27 mouse cellular contexts compared by ENCODE assay signal in the genomic region with DNA sequence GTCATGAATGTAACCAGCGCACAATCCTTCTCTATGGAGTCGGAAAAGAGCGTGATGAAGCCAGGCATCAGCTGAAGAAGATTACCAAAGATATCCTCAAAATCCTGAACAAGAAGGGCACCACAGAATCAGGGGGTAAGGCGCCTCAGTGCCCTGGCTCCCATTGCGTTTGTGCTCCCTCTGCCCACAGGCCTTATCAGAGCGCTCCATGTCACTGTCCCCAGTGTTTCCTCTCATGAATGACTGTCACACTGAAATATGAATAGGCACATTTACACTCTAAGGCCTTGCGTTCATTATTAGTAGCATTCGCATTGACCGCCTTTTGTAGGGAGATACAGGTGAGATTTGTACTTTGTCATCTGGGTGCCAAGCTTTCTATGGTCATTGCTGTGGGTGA. TPM values are rescaled to one million over a fixed set of nuclear protein-coding genes. Genes with fewer than 3 reads are reported as not detected.
"Had no signal": no experiment of that assay in that cellular context is flagged by ENCODE, and none has a peak within 500 bp of the region (broad histone marks: within the 10 kb centered on the region; RNA-seq: fewer than 3 reads in every experiment).

No protein-coding gene starts in this region.

- H3K4me2 ChIP-seq: limb, embryonic 12.5 days; limb, embryonic 15.5 days; liver, embryonic 12.5 days; liver, embryonic 15.5 days; midbrain, embryonic 12.5 days; midbrain, embryonic 15.5 days; neural tube, embryonic 12.5 days; neural tube, embryonic 15.5 days had no signal

- H3K27me3 ChIP-seq: limb, embryonic 12.5 days; limb, embryonic 15.5 days; liver, embryonic 12.5 days; liver, embryonic 15.5 days; midbrain, embryonic 12.5 days; midbrain, embryonic 15.5 days; neural tube, embryonic 12.5 days; neural tube, embryonic 15.5 days had no signal

- H3K36me3 ChIP-seq: limb, embryonic 12.5 days; limb, embryonic 15.5 days; liver, embryonic 12.5 days; liver, embryonic 15.5 days; midbrain, embryonic 12.5 days; midbrain, embryonic 15.5 days; neural tube, embryonic 12.5 days; neural tube, embryonic 15.5 days had no signal

- DNase-seq: kidney, adult 18-20 months; kidney, adult 9 months; kidney, postnatal 25 days; left cerebral cortex, postnatal 4 days; lung, adult 2 months; lung, postnatal 10 days; lung, postnatal 36 days; right cerebral cortex, adult 18-20 months; right cerebral cortex, postnatal 14 days; right cerebral cortex, postnatal 4 days; thymus, adult 2 months; thymus, postnatal 14 days; thymus, postnatal 4 days had no signal

- ATAC-seq: liver, embryonic 12.5 days; midbrain, embryonic 15.5 days had no signal

- H3K4me3 ChIP-seq: limb, embryonic 12.5 days; limb, embryonic 15.5 days; liver, embryonic 12.5 days; liver, embryonic 15.5 days; midbrain, embryonic 12.5 days; midbrain, embryonic 15.5 days; neural tube, embryonic 12.5 days; neural tube, embryonic 15.5 days had no signal

- H3K27ac ChIP-seq: limb, embryonic 12.5 days; limb, embryonic 15.5 days; midbrain, embryonic 12.5 days; midbrain, embryonic 15.5 days; neural tube, embryonic 12.5 days; neural tube, embryonic 15.5 days had no signal

- H3K4me1 ChIP-seq: limb, embryonic 12.5 days; limb, embryonic 15.5 days; liver, embryonic 12.5 days; liver, embryonic 15.5 days; midbrain, embryonic 12.5 days; midbrain, embryonic 15.5 days; neural tube, embryonic 15.5 days had no signal

- H3K9me3 ChIP-seq: limb, embryonic 12.5 days; limb, embryonic 15.5 days; liver, embryonic 12.5 days; liver, embryonic 15.5 days; midbrain, embryonic 12.5 days; midbrain, embryonic 15.5 days; neural tube, embryonic 12.5 days; neural tube, embryonic 15.5 days had no signal

- H3K9ac ChIP-seq: limb, embryonic 12.5 days; limb, embryonic 15.5 days; liver, embryonic 12.5 days; liver, embryonic 15.5 days; midbrain, embryonic 12.5 days; midbrain, embryonic 15.5 days; neural tube, embryonic 12.5 days; neural tube, embryonic 15.5 days had no signal

RNA-seq across cellular contexts. Expression of a gene that starts 32.8 kb away (rescaled TPM):
- total RNA-seq: layer of hippocampus, adult 8-10 months; layer of hippocampus, postnatal 14 days; left cerebral cortex, adult 8-10 months; left cerebral cortex, postnatal 14 days; left cerebral cortex, postnatal 4 days had no signal
- polyA plus RNA-seq: intestine, embryonic 14.5 days; large intestine, adult 2 months; liver, embryonic 12.5 days; liver, embryonic 15.5 days had no signal
